Mouse (Mus musculus) retina, embryonic 14.5 days (tissue): ENCODE measurements around the gene Plaur.

ENCODE experiments used
- DNase-seq: peaks from one replicate; pipeline ENCODE4 v3.0.0-alpha.2; 2015; ENCODE audit warnings: low spot score

Gene Plaur

DNA sequence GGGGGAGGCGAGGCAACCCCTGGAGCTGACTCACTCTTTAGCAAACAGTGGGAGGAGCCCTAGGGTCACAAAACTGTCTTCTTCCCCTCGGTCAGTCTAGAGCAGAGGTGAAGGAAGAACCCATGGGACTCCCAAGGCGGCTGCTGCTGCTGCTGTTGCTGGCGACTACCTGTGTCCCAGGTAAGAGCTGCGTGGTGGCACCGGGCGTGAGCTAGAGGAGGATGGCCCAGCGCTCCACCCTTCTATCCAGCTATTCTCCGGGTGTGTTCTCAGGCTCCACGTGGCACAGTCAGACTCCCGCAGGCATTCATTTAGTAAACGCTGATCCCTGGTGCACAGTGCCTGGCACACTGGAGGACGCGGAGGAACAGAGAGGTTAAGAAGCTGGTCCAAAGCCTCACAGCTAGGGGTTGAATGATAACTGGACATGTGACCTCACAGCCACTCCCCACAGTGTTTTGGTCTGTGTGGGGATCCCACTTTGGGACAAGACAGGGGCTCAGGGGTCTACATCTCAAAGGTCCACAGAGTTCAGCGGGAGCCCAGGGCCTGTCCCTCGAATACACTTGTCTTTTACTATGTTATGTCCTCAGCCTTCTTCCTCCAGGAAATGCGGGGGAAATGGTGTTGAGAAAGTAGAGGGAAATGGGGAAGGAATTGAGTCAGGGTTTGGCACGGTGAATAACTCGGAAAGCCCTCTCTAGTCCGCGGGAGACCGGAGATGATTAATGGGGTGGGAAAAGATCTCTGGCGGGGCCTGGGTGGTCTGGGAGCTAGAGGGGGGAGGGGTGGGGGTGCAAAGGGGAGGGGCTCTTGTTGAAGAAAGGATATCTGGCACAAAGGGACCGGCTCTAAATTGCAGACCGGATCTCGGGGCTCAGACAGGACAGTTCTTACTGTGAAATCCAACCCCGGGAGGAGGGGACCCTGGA is at the start of gene Plaur:
Gene Plaur, plus strand, starts transcription at position 97 of the 932 bp plus-strand sequence.
- no peak for DNase-seq

DNA sequence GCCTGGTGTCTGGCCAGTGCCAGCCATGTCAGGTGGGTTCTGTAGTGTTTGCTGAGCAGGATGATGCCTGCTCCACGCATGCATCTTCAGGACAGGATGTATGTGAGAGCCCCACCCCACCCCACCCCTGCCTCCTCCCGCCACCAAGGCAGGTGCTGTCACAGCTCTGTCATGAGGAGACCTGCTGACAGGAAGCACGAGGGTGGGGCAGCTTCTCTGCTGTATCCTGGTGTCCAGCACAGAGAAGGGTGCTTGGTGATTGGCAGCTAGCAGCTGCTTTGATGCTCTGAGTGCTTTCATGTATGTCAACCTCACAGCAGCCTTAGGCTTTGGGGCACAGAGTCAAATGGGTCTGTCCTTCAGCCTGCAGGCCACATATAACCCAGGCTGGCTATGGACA is 48.7 kb upstream of the Plaur start:
- no peak for DNase-seq

DNA sequence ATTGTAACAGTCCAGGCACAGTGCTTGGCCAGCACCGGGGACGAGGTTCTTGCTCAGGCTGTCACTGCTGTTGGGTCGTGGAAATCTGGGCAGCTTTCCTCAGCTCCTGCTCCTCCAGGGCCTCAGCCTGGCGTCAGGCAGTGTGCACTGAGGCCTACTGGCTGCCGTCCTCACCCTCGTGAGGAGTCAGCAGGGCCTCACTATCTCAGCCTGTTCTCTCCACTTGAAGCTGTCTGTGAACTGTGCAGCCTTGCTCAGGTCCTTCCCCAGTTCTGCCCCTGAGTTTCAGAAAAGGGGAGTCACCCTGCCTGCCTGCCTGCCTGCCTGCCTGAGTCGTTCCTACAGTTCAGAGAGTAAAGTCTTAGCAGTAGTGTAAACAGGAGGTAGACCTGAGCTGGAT is 47.0 kb upstream of the Plaur start:
- DNase-seq = no peak

DNA sequence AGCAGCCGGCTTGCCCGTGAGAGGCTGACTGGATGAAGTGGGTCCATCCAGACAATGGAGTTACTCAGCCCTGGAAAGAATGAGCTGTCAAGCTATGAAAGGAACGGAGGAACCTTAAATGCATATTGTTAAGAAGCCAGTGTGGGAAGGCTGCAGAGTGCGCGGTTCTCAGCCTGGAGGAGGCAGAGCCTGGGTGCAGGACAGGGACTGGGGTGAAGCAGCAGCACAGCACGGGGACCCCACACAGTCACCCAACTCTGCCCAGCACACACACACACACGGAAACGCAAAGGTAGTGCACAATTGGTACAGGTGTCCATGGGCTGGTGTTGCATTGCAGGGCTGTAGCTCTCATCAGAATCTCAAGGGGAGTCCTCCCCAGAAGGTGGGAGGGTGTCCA is 42.7 kb upstream of the Plaur start:
- DNase-seq = no peak

DNA sequence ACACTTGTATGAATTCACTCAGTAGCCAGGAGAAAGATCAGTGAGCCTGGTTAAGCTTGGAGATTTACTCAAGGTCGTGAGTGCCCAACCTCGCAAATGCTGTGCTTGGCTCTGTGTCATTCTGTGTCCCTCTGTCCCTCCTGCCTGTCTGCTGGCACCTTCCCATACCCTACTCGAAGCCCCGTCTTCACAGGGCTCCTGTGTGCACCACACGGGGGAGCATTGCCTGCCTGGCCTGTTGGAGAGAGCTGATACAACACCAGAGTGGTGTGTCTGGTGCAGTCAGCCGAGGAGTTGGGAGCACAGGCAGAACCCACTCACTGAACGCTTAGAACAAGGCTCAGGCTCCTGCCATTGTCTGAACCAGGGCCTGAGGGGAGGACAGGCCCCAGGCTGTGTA is 40.6 kb upstream of the Plaur start:
- no peak for DNase-seq

DNA sequence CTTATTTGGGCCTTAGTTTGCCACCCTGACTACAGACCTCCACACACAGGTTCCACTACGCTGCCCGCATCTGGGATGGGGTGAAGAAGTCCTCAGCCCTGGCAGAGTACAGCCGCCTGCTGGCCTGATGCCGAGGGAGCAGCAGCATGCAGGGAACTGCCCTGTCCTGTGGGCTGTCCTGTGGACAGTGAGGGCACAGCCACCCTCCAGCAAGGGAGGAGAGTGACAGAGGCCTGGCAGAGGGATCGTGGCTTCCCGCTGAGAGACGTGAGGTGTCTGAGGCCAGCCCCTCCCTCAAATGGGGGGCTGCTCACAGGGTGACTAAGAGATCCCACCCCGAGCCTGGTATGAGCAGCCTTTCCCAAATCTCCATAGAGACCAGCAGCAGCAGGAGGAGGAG is 40.0 kb upstream of the Plaur start:
- no peak for DNase-seq

DNA sequence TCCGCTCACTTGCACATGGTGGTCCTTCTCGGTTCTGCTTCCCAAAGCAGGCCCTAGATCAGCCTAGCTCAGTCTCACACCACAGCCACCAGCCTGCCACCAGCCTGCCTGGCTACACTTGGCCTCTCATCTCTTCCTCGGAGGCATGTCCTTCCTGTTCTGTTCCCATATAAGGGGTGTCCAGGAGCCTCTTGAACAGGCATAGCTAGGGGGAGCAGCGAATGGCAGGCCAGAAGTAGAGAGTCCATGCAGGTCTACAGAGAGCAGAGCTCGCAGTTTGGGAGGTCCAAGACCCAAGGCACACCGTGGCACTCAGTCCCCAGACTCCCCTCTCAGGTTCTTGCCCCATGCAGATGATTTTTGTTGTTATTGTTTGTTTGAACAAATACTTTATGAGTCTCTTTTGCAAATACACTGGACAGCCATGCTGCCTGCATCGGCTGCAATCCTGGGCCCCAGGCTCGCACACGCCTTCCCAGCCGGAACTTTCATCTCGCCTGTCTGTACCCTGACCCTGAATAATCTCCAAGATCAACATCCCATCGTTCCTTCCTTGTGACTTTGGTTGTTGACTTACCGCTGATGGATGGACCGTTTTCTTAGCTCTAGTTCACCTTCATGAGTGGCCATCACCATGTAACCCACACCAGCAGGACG is 39.0 kb upstream of the Plaur start:
- no peak for DNase-seq

DNA sequence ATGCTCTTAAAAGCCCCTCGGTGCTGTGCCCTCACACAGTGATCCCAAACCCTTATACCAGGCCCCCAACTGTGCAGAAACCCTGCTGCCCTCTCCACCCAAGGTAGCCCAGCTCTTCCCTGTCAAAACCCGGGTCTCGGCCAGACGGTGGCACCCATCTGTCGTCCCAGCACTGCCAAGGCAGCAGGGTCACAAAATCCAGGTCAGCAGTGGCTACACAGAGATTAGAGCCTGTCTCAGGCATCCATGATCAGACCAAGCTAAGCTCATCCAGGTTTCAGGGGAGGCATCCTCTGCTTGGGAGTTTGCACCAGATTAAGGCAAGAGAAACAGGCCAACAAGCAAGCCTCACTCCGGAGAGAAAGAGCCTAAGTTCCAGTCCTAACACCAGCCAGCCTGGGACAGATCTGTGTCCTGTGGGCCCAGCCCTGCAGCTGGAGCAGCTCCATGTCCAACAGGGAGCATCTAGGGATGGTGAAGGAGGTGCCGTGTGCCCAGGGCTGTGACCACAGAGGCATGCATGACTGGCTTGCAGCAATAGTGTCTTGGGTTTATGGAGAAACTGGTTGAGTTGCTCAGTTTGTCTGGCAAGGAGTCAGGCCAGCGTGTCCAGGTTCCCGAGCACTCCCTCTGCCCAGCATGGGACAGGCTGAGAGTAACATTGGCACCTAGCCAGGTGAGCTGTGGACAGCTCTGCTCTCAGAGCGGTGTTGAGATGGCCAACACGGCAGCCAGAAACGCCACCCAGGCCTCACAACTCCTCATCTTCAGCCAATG is 38.1 kb upstream of the Plaur start:
- DNase-seq = no peak

DNA sequence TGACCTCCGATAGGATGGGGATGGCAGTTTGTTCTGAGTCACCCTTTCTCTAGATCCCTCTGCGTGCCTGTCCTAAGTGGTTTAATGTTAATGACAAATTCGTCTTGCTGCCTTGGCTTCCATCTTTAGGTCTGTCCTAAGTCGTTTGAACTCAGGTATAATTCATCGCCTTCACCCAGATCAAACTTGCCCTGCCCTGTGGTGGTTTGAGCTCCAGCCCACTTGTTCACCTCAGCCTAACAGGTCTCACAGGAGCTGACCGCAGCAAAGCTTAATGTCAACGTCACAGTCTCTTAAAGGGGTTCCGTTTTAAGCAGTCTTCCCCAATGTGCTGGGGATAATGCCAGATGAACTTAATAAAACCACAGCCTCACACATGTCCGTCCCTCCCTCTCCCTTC is 36.4 kb upstream of the Plaur start:
- DNase-seq = no peak

DNA sequence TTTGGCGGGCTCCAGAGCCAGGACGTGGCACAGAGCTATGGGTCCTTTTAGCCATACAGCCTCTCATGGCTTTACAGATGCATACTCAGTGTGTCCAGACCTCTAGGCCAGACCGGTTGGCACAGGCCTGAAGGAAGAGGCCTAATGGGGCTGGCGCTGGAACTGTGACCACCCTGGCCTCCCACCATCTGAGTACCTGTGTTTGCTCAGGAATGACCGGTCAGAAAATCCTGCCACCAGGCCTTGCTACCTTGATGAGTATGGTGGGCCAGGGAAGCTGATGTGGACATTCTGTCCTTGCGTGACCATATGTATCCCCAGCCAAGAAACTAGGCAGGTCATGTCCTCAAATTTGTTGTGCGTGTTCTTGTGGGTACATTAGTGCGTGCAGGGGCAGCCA is 35.1 kb upstream of the Plaur start:
- DNase-seq = no peak

DNA sequence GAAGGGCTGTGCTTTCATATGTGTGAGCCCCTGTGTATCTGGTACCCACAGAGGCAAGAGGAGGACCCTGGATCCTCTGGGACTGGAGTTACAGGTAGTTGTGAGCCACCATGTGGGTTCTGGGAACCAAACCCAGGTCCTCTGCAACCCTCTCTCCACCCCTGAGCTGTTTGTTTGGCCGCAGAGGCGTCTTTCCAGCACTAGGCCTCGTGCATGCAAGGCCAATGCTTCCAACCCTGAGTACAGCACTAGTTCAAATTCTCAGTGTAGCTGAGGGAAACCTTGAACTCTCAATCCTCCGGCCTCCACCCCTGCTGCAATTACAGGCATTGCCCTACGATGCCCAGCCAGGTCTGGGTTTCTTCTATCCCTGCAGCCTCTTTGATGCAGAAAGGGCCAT is 33.6 kb upstream of the Plaur start:
- no peak for DNase-seq

DNA sequence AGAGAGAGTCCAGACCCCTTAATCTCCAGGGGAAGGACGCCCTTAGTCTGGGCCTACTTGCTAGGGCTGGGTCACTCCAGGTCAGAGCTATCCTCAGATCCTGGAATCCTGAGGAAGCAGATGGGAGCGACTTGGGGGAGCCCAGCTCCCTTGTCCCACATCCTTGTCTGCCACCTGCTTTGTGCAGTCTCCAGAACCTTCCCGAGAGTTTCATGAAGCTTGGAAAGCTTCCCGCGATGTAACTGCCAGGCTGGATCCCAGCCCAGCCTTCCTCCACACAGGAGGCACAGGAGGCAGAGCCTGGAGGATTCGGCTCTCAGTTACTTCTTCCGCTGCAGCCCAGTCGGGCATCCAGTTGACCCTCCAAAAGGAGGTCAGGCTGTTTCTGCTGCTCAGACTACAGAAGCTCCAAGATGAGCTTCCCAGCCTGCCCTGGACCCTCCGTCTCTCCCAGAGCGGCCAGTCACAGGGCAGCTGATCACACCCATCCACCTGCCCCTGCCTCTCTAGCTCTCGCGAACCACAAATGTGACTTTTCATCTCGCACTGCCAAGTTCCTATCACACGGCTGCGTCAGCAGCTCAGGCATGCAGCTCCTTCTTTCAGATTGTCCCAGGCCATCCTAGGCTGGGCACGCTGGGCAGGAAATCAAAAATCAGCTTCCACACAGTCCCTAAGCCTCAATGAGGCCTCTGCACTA is 32.7 kb upstream of the Plaur start:
- no peak for DNase-seq

DNA sequence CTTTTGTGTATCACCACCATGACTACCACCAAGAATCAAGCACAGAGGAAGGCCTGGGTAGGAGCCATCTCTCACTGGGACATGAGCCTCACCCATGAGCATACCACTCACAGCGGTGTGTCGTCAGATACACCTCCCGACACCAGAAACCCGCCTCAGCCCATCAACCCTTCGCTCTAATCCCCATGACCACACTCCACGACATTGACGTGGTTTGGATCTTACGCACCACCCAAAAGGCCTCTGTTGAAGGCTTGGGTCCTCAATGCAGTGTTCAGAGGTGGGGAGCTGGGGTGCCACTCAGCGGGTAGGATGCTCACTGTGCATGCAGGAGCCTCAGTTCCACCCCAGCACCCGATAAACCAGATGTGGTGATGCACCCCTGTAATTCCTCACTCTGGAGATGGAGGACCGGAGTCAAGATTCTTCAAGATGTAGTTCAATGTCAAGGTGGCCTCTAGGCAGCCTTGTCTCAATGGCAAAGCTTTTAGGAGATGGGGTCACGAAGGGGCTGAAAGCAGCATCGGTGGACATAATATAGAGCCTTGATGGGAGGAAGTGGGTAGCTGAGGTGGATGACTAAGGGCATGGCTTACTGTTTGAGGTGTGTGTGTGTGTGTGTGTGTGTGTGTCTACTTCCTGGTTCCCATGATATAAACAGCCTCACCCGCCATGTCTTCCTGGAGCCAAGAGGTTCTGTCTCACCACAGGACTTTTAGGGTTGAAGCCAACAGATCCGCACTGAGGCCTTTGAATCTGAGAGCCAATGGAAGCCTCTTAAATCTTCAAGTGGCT is 31.5 kb upstream of the Plaur start:
- no peak for DNase-seq

DNA sequence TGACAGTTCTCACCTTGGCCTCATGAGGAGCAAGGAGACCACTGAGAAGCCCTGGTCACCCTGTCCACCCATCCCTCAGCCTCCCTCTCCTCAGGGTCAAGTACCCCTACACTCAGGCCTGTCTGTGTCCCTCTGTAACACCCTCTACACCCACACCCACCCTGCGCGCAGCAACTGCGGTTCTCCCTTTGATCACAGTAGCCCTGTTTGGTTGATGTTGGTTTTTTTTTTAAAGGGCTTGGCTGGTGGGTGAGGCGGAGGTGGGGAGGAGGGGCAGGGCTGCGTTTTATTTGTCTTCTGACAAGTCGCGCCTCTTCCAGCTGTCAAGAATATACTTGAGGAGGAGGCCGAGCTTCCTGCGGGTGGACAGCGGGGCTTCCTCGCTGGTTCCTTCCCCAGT is 30.6 kb upstream of the Plaur start:
- DNase-seq = no peak

DNA sequence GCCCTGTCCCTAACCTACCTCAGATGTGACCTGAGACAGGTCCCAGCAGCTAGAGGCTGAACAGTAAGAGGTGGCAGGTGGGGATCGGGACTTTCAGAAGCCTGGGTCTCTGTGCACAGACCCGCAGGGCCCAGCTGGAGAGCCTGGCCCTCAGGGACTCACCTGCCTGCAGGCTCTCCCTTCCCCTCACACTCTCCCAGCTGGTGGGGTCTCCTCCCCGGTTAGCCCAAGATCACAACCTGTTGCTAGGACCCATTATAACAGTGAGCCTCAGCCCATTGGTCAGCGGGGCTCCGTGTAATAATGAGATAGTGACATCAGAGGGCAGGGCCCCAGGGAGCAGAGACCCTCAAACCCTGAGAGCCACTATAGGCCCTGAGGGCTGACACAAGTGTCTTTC is 27.0 kb upstream of the Plaur start:
- no peak for DNase-seq

DNA sequence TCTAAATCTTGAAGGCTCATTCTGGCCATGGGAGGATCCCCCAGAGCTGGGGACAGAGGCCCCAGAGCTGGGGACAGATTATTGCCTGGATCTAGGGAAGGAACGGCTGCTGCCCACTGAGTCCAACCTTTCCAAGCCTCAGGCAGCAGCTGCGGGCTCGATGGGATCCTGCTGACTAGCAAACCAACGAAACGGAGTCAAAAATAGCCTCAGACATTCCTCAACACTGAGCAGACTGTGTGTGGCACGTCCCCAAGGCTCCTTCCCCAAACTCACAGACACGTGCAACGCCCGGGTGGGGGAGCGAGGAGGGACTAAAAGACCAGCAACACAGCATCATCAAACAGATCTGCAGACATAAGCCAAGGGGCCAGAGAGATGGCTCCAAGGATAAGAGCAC is 24.3 kb upstream of the Plaur start:
- no peak for DNase-seq

DNA sequence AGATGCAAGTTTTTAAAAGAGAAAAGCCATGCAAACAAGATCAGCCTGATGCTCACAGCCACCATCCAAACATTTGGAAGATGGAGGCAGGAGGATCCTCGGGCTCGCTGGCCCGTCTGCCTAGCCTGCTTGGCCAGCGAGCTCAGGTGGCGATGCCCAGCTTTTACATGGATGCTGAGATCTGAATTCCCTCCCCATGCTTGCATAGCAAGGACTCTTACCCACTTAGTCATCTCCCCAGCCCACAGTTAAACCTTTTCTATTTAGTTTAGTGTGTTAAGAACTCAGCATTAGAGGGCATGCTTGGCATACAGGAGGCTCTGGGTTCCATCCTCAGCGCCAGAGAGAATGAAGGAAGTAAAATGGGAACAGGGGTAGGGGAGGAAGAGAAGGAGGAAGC is 23.1 kb upstream of the Plaur start:
- DNase-seq = no peak

DNA sequence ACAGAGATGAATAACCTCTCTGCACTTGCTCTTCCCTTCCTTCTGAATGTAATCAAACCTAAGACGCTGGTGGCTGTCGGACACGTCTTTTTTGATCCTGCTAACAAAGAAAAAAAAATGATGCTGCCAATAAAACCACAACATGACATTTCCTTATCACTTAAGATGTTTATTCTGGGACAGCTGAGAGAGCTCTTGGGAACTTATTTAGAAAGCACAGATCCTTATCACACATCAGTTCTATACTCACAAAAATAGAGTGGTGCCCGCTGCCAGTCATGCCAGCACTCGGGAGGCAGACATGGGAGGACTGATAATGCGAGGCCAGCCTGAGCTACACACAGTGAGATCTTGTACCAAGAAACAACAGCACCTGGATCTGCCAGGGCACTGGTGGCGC is 22.4 kb upstream of the Plaur start:
- DNase-seq = no peak

DNA sequence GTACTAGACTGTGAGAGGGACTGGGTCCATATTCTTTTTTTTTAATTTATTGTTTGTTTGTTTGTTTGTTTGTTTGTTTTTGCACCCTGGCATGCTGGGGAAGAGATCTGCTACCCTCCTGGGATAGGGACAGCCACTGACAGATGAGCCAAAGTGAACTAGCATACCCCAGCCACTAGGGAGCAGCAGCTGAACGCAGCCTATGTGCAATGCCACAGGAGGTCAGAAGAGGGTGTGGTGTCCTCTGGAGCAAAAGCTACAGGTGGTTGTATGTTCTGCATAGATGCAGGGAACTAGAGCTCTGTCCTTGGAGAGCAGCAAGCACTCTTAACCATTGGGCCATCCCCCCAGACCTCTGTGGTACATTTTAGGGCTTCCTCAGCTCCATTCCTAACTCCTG is 20.5 kb upstream of the Plaur start:
- DNase-seq = peak; percentile 70

DNA sequence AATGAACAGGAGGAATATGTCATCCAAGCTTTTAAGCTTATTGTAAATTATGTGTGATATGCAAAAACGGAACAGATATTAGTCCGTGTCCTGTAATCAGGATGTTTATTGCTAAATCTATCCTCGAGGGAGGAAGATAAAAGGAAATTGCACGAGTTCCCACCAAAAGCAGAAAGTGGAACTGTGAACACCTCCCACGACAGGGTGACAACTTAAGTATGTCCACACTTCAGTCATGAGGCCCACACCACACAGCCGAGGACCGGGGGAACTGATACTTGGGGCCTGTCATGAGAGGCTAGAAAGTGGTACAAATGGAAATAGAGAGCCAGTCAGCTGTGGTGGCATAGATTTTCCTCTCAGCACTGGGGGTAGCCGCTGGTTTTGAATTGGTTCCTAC is 20.0 kb upstream of the Plaur start:
- DNase-seq = no peak

DNA sequence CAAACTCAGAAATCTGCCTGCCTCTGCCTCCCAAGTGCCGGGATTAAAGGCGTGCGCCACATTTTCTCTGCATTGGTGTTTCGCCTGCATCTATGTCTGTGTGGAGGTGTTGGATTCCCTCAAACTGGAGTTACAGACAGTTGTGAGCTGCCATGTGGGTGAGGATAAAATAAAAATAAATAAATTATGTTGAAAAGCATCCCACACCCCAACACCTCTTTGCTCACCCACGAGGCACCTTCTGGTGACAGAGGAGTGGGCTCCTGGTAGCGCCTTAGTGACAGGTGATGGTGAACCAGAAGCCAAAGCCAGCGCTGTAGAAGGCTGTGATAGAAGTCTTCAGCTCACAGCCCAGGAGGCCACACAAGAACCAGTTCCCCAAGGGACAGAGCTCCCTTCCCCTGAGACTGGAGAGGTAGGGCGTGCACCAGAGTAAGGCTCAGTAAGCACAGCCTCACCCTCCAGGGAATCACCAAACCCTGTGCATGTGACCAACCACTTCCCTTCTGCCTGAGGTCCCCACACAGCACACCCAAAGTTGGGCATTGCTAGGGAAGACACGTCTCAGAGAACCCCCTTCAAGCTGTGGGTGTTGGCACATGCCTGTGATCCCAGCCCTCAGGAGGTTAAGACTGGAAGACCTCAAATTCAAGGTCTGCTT is 16.9 kb upstream of the Plaur start:
- DNase-seq = no peak
